Mouse (Mus musculus) lung, postnatal 0 days (tissue): ENCODE measurements around the gene Ptprh.

Source experiments
- CTCF ChIP-seq: IDR thresholded peaks from 2 replicates; pipeline ENCODE4 v1.5.1; 2016; ENCODE audit warnings: antibody characterized with exemption, mild to moderate bottlenecking
- EP300 ChIP-seq: IDR thresholded peaks from 2 replicates; pipeline ENCODE4 v1.6.1; 2016; ENCODE audit warnings: antibody characterized with exemption, mild to moderate bottlenecking, control low read depth

DNA sequence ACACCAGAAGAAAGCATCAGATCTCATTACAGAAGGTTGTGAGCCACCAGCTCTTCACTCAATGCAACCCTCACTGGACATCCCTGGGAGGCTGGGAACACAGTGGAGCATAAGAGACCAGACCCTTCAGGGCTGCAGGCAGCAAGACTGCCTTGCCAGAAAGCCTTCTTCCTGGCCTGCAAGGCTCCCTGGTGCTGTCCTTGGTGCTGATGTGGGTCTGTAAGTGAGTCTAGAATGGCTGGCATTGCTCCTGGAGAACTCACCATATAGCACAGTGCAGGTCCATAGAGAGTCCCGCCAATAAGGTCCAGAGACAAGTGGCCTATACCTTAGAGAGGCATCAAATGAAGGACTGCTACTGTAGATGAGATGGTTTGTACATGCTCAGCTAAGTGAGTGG, 16.1 kb upstream of the Ptprh start:
- no peak for TF ChIP-seq CTCF
- no peak for TF ChIP-seq EP300
